Mouse (Mus musculus) embryonic facial prominence, embryonic 13.5 days (tissue): ENCODE measurements around the gene Ubac2. TPM values are rescaled to one million over a fixed set of nuclear protein-coding genes. Genes with fewer than 3 reads are reported as not detected.

Source experiments
- ATAC-seq: fragments of 200-750 bp; cut with Nextera tagmentation; 2 replicates; pipeline ENCODE4 v1.8.0; 2017; ENCODE audit warnings: low read depth; ENCODE audit not compliant: insufficient number of reproducible peaks, insufficient read depth, low FRiP score, low TSS enrichment
- H3K27ac ChIP-seq: fragments of 300-500 bp; sonication (generic); 2 replicates; pipeline ENCODE4 v1.5.1; 2015; ENCODE audit warnings: moderate library complexity, mild to moderate bottlenecking, inconsistent platforms
- H3K27me3 ChIP-seq: fragments of 300-500 bp; sonication (generic); 2 replicates; pipeline ENCODE4 v1.6.1; 2015; ENCODE audit warnings: mild to moderate bottlenecking, inconsistent platforms
- H3K36me3 ChIP-seq: fragments of 300-500 bp; sonication (generic); 2 replicates; pipeline ENCODE4 v1.6.1; 2015; ENCODE audit warnings: mild to moderate bottlenecking, inconsistent platforms
- H3K4me1 ChIP-seq: fragments of 300-500 bp; sonication (generic); 2 replicates; pipeline ENCODE4 v1.6.1; 2015; ENCODE audit warnings: inconsistent platforms
- H3K4me2 ChIP-seq: fragments of 300-500 bp; sonication (generic); 2 replicates; pipeline ENCODE4 v1.6.1; 2015; ENCODE audit warnings: moderate library complexity, mild to moderate bottlenecking, inconsistent platforms
- H3K4me3 ChIP-seq: fragments of 300-500 bp; sonication (generic); 2 replicates; pipeline ENCODE4 v1.5.1; 2015; ENCODE audit warnings: mild to moderate bottlenecking, inconsistent platforms
- H3K9ac ChIP-seq: fragments of 300-500 bp; sonication (generic); 2 replicates; pipeline ENCODE4 v1.6.1; 2015; ENCODE audit warnings: mild to moderate bottlenecking, inconsistent platforms
- H3K9me3 ChIP-seq: fragments of 300-500 bp; sonication (generic); 2 replicates; pipeline ENCODE4 v1.6.1; 2016; ENCODE audit warnings: inconsistent platforms
- WGBS: fragments of 180-500 bp; shearing (Covaris S2); methylation state at CpG from one replicate; pipeline ENCODE4 v1.1.7; 2015; ENCODE audit warnings: mixed read lengths; 5-methylcytosine and 5-hydroxymethylcytosine counted together
- polyA plus RNA-seq: library from polyadenylated mRNA; unstranded; fragments of >200 nt; fragmentation: Nextera tagmentation; extraction: Ambion mirVana; gene quantifications from 2 replicates; pipeline ENCODE4 v1.2.1, GENCODE M21; 2015

The Ubac2 gene
- polyA plus RNA-seq, 1 experiment from 2014 or later, result 72.9 TPM

GRCm38 (mm10) chr14:121954608-121955007, 76.2 kb downstream of the Ubac2 start:
- no peak for ATAC-seq
- no peaks in the 10 kb centered on the region for H3K9me3 ChIP-seq
- no peak overlapping the region for H3K4me3 ChIP-seq
- WGBS, result 97% methylated on average over 12 of the region's 12 CpGs
- H3K27me3 ChIP-seq, result no peaks in the 10 kb centered on the region
- H3K27ac ChIP-seq, result no peak overlapping the region
- H3K4me1 ChIP-seq, result 0 out of 2 replicates have a peak, but pooled peaks cover 12% of the 10 kb centered on the region
- H3K36me3 ChIP-seq, result no peaks in the 10 kb centered on the region
- no peak overlapping the region for H3K4me2 ChIP-seq
- no peak overlapping the region for H3K9ac ChIP-seq

- Histone ChIP-seq H3K4me3 (no peak overlapping the region), H3K27me3 (no peaks in the 10 kb centered on the region), H3K36me3 (no peaks in the 10 kb centered on the region), H3K9ac (no peak overlapping the region), H3K4me1 (0 out of 2 replicates have a peak, but pooled peaks cover 12% of the 10 kb centered on the region), H3K27ac (no peak overlapping the region), H3K4me2 (no peak overlapping the region), H3K9me3 (no peaks in the 10 kb centered on the region)
- 62% methylated on average over 5 of the region's 5 CpGs for WGBS
- ATAC-seq, result no peak
Measured at GRCm38 (mm10) chr14:121955176-121955795, 76.9 kb downstream of the Ubac2 start.

- 90% methylated on average over 5 of the region's 5 CpGs for WGBS
- H3K36me3 ChIP-seq, result no peaks in the 10 kb centered on the region
- no peak overlapping the region for H3K9ac ChIP-seq
- no peak for ATAC-seq
- no peak overlapping the region for H3K4me3 ChIP-seq
- H3K9me3 ChIP-seq, result no peaks in the 10 kb centered on the region
- no peak overlapping the region for H3K27ac ChIP-seq
- H3K27me3 ChIP-seq, result no peaks in the 10 kb centered on the region
- H3K4me1 ChIP-seq, result 0 out of 2 replicates have a peak, but pooled peaks cover 12% of the 10 kb centered on the region
- H3K4me2 ChIP-seq, result no peak overlapping the region
Measured at GRCm38 (mm10) chr14:121956291-121956690, 77.9 kb downstream of the Ubac2 start.

GRCm38 (mm10) chr14:121957176-121957871, 78.9 kb downstream of the Ubac2 start:
- Histone ChIP-seq H3K27ac (no peak overlapping the region), H3K4me3 (no peak overlapping the region), H3K27me3 (no peaks in the 10 kb centered on the region), H3K4me2 (no peak overlapping the region), H3K9ac (no peak overlapping the region), H3K9me3 (no peaks in the 10 kb centered on the region), H3K4me1 (0 out of 2 replicates have a peak, but pooled peaks cover 12% of the 10 kb centered on the region), H3K36me3 (no peaks in the 10 kb centered on the region)
- 89% methylated on average over 10 of the region's 10 CpGs for WGBS
- no peak for ATAC-seq

- H3K4me3 ChIP-seq, result no peak overlapping the region
- no peaks in the 10 kb centered on the region for H3K9me3 ChIP-seq
- ATAC-seq, result no peak
- no peaks in the 10 kb centered on the region for H3K27me3 ChIP-seq
- no peak overlapping the region for H3K4me2 ChIP-seq
- H3K9ac ChIP-seq, result no peak overlapping the region
- H3K36me3 ChIP-seq, result no peaks in the 10 kb centered on the region
- WGBS, result 75% methylated on average over 3 of the region's 3 CpGs
- 0 out of 2 replicates have a peak, but pooled peaks cover 12% of the 10 kb centered on the region for H3K4me1 ChIP-seq
- no peak overlapping the region for H3K27ac ChIP-seq
Measured at GRCm38 (mm10) chr14:121958041-121958750, 79.8 kb downstream of the Ubac2 start.

- Histone ChIP-seq H3K27ac (no peak overlapping the region), H3K4me1 (peaks cover 18% of the 10 kb centered on the region; the same call in 1 of the 2 replicates), H3K4me2 (no peak overlapping the region), H3K9ac (no peak overlapping the region), H3K36me3 (no peaks in the 10 kb centered on the region), H3K27me3 (no peaks in the 10 kb centered on the region), H3K4me3 (no peak overlapping the region), H3K9me3 (no peaks in the 10 kb centered on the region)
- no peak for ATAC-seq
- WGBS, result 81% methylated on average over 10 of the region's 10 CpGs
Measured at GRCm38 (mm10) chr14:121958751-121959537, 80.5 kb downstream of the Ubac2 start.

GRCm38 (mm10) chr14:121959538-121959980, 81.1 kb downstream of the Ubac2 start:
- no peak overlapping the region for H3K27ac ChIP-seq
- no peaks in the 10 kb centered on the region for H3K9me3 ChIP-seq
- no peaks in the 10 kb centered on the region for H3K27me3 ChIP-seq
- H3K4me3 ChIP-seq, result no peak overlapping the region
- no peaks in the 10 kb centered on the region for H3K36me3 ChIP-seq
- H3K4me2 ChIP-seq, result no peak overlapping the region
- WGBS, result 94% methylated on average over 3 of the region's 3 CpGs
- peaks cover 18% of the 10 kb centered on the region; the same call in 1 of the 2 replicates for H3K4me1 ChIP-seq
- ATAC-seq, result no peak
- H3K9ac ChIP-seq, result no peak overlapping the region

- H3K4me3 ChIP-seq, result no peak overlapping the region
- no peak overlapping the region for H3K9ac ChIP-seq
- no peaks in the 10 kb centered on the region for H3K36me3 ChIP-seq
- peaks cover 14% of the 10 kb centered on the region; the same call in 1 of the 2 replicates for H3K4me1 ChIP-seq
- H3K9me3 ChIP-seq, result no peaks in the 10 kb centered on the region
- no peak for ATAC-seq
- WGBS, result 85% methylated on average over 4 of the region's 4 CpGs
- H3K4me2 ChIP-seq, result no peak overlapping the region
- no peak overlapping the region for H3K27ac ChIP-seq
- H3K27me3 ChIP-seq, result no peaks in the 10 kb centered on the region
Measured at GRCm38 (mm10) chr14:121960031-121960430, 81.6 kb downstream of the Ubac2 start.

GRCm38 (mm10) chr14:121960531-121960930, 82.1 kb downstream of the Ubac2 start:
- Histone ChIP-seq H3K4me1 (peaks cover 14% of the 10 kb centered on the region; the same call in 1 of the 2 replicates), H3K4me2 (no peak overlapping the region), H3K9ac (no peak overlapping the region), H3K9me3 (no peaks in the 10 kb centered on the region), H3K4me3 (no peak overlapping the region), H3K27me3 (no peaks in the 10 kb centered on the region), H3K27ac (no peak overlapping the region), H3K36me3 (no peaks in the 10 kb centered on the region)
- 81% methylated on average over 2 of the region's 2 CpGs for WGBS
- ATAC-seq, result no peak

GRCm38 (mm10) chr14:121960997-121961396, 82.6 kb downstream of the Ubac2 start:
- H3K4me3 ChIP-seq, result no peak overlapping the region
- no peaks in the 10 kb centered on the region for H3K9me3 ChIP-seq
- ATAC-seq, result no peak
- H3K4me1 ChIP-seq, result peaks cover 14% of the 10 kb centered on the region; the same call in 1 of the 2 replicates
- no peaks in the 10 kb centered on the region for H3K27me3 ChIP-seq
- H3K9ac ChIP-seq, result no peak overlapping the region
- 71% methylated on average over 6 of the region's 6 CpGs for WGBS
- H3K27ac ChIP-seq, result no peak overlapping the region
- H3K36me3 ChIP-seq, result no peaks in the 10 kb centered on the region
- no peak overlapping the region for H3K4me2 ChIP-seq

- Histone ChIP-seq H3K4me1 (peaks cover 14% of the 10 kb centered on the region; the same call in 1 of the 2 replicates), H3K36me3 (no peaks in the 10 kb centered on the region), H3K27ac (no peak overlapping the region), H3K9me3 (no peaks in the 10 kb centered on the region), H3K27me3 (no peaks in the 10 kb centered on the region), H3K9ac (no peak overlapping the region), H3K4me2 (no peak overlapping the region), H3K4me3 (no peak overlapping the region)
- ATAC-seq, result no peak
- 87% methylated on average over 12 of the region's 12 CpGs for WGBS
Measured at GRCm38 (mm10) chr14:121961496-121962127, 83.2 kb downstream of the Ubac2 start.
